Mouse (Mus musculus): ENCODE results near the gene Zdhhc9.

Zdhhc9 gene

GRCm38 (mm10) chrX:48170368-48170767, 38.3 kb downstream of the Zdhhc9 start:
- no peak for DNase-seq (ENCODE audit: low read depth)

- DNase-seq (ENCODE audit: low read depth), result no peak
Observed at GRCm38 (mm10) chrX:48169892-48170291, 38.8 kb downstream of the Zdhhc9 start.

GRCm38 (mm10) chrX:48158229-48158919, 50.3 kb downstream of the Zdhhc9 start:
- no peak for DNase-seq (ENCODE audit: low read depth)

- DNase-seq (ENCODE audit: low read depth), result no peak
Observed at GRCm38 (mm10) chrX:48157396-48157795, 51.3 kb downstream of the Zdhhc9 start.

GRCm38 (mm10) chrX:48155489-48155888, 53.2 kb downstream of the Zdhhc9 start:
- no peak for DNase-seq (ENCODE audit: low read depth)

GRCm38 (mm10) chrX:48153949-48154348, 54.7 kb downstream of the Zdhhc9 start:
- no peak for DNase-seq (ENCODE audit: low read depth)

GRCm38 (mm10) chrX:48153414-48153813, 55.3 kb downstream of the Zdhhc9 start:
- no peak for DNase-seq (ENCODE audit: low read depth)

GRCm38 (mm10) chrX:48152106-48152505, 56.6 kb downstream of the Zdhhc9 start:
- no peak for DNase-seq (ENCODE audit: low read depth)

- no peak for DNase-seq (ENCODE audit: low read depth)
Observed at GRCm38 (mm10) chrX:48147741-48148186, 60.9 kb downstream of the Zdhhc9 start.

- no peak for DNase-seq (ENCODE audit: low read depth)
Observed at GRCm38 (mm10) chrX:48147226-48147625, 61.5 kb downstream of the Zdhhc9 start.

GRCm38 (mm10) chrX:48146262-48146661, 62.4 kb downstream of the Zdhhc9 start, which contains the start of gene Sash3:
Sash3 (plus strand) TSS chrX:48146436.
- DNase-seq (ENCODE audit: low read depth), result no peak

GRCm38 (mm10) chrX:48143415-48144335, 65.0 kb downstream of the Zdhhc9 start:
- DNase-seq (ENCODE audit: low read depth), result no peak

- no peak for DNase-seq (ENCODE audit: low read depth)
Observed at GRCm38 (mm10) chrX:48141481-48141880, 67.2 kb downstream of the Zdhhc9 start.

GRCm38 (mm10) chrX:48140286-48140877, 68.3 kb downstream of the Zdhhc9 start:
- DNase-seq (ENCODE audit: low read depth), result no peak

- no peak for DNase-seq (ENCODE audit: low read depth)
Observed at GRCm38 (mm10) chrX:48139368-48140285, 69.1 kb downstream of the Zdhhc9 start.

- no peak for DNase-seq (ENCODE audit: low read depth)
Observed at GRCm38 (mm10) chrX:48138539-48139275, 70.0 kb downstream of the Zdhhc9 start.

GRCm38 (mm10) chrX:48138011-48138410, 70.7 kb downstream of the Zdhhc9 start:
- DNase-seq (ENCODE audit: low read depth), result no peak

GRCm38 (mm10) chrX:48136935-48137334, 71.7 kb downstream of the Zdhhc9 start:
- no peak for DNase-seq (ENCODE audit: low read depth)

GRCm38 (mm10) chrX:48129167-48129566, 79.5 kb downstream of the Zdhhc9 start:
- no peak for DNase-seq (ENCODE audit: low read depth)

- no peak for DNase-seq (ENCODE audit: low read depth)
Observed at GRCm38 (mm10) chrX:48127502-48128218, 81.0 kb downstream of the Zdhhc9 start.
